Mouse (Mus musculus) left cerebral cortex, adult 11 months (tissue): ENCODE measurements around the gene Gsap.
"Not testable (repeated sequence)": the region's sequence is repeated elsewhere in the genome, so short reads cannot be mapped to it uniquely, and the experiment has no call there.

Source experiments
- DNase-seq: peaks from one replicate; pipeline ENCODE4 v3.0.0; 2022; ENCODE audit warnings: low spot score

Gene Gsap

DNA sequence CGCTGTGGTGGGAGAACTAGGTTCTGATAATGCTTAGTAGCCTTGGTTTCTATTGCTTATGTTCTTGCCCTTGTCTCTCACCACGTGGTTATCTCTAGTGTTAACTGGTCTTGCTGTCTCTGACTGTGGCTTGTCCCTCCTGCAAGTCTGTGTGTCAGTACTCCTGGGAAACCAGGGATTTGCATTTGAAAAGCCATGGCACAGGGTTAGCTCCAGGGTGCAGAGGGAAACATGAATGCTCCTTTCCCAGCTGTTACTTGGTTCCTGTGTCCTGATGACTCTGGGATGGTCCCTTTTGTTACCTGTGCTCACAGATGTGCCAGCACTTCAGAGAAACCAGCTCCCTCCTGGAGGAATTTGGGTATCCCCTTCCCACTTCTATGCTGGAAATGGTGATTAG, 3.0 kb upstream of the Gsap start:
- not testable (repeated sequence) for DNase-seq

DNA sequence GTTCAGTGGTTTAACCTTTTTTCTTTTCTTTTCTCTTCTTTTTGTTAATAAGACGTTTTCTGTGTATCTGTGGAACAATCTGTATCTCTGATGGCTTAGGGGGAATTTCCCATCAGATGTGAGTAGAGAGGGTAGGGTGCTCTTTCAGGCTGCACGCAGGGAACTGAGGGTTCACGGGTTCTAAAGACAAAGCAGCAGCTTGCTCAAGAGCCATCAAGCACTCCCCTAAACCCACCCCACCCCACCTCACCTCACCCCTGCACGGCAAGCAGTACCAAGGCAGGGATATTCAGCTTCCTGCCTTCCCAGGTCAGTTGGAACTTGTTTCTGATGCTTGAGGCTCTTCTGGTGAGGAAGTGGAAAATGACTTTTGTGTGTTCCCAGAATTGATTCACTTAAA, 766 bp downstream of the Gsap start:
- no peak for DNase-seq

DNA sequence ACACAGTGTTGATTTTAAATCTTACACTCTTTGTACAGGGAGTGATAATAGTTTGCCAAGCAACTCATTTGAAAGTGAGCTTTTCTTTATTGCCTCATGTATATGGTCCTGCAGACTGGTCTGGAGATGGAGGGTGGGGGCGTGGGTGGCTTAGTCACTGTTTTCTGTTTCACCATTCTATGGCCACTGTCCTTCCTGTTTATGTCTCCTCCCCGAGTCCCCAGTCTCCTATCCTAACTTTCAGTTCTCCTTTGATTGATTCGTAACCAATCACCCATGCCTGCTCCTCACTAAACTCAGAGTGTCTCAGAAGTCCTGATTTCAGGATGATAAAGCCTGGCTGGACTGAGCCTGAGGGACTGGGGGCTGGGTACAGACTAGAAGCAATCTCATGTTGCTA, 2.4 kb downstream of the Gsap start:
- no peak for DNase-seq

DNA sequence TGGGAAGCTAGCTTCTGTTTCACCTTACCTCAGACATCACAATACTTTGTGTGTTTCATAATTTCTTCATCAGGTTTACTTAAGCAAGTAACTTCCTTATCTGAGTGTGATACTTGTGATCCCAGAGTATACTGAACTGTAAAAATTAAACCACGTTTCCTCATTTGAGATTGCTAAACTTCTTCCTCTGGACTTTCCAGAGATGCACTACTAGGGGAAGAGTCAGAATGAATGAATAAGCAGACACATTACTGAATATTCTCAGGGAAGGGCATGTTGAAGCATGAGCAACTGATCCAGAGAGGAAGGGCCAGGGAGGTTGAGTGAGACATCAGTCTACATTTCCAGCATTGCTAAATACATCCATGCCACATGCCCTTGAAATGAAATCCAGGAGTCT, 3.0 kb downstream of the Gsap start:
- DNase-seq, result no peak

DNA sequence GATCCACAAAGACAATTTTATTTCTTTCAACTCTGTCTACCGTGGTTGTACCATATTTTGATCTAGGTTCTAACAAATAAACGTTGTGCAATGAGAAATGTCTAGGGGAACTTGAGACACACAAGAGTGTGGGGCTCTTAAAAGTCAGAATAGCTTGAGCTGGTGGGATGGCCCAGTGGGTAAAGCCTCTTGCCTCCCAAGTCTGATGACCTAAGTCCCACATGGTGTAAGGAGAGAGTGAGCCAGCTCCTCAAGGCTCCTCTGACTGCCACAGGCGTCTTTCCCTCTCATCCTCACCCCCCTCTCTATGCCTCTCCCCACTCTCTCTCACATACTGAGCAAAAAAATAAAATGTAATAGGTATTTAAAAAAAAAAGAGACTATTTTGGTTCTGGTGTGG, 3.4 kb downstream of the Gsap start:
- no peak for DNase-seq

DNA sequence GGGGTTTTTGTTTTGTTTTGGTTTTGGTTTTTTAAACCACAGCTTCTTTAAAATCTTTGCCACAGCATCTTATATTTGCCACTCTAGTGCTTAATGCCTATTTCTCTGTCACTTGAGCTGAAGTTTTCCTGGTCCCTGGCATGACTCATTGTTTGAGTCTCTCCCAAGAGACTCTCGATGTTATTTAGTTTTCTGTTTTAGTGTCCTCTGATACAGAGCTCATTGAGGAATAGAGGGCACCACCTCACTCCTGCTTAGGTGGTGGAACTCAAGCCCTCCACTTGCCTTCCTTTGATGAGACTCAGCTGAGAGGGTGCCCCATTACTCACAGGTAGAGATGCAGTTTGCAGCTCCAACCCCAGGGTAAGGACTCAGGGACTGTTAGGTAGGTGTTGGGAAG, 17.4 kb downstream of the Gsap start:
- DNase-seq, result no peak

DNA sequence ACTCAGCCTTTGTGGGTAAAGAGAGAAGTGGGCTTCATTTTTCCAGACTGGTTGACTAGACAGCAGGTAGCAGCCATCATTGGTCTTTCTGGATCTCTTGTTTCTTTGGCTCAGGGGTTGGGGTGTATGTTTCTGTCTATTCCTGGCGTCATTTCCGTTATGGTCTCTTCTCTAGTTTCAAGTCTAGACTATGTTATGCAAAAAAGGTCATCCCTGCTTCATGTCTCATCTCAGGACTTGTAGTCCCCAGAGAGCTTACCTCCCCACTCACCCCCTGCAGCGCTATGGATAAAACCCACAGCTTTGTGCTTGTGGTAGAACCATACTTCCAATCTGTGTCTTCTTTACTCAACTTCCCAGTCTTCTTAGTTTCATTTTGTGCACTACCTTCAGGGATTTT, 18.1 kb downstream of the Gsap start:
- no peak for DNase-seq

DNA sequence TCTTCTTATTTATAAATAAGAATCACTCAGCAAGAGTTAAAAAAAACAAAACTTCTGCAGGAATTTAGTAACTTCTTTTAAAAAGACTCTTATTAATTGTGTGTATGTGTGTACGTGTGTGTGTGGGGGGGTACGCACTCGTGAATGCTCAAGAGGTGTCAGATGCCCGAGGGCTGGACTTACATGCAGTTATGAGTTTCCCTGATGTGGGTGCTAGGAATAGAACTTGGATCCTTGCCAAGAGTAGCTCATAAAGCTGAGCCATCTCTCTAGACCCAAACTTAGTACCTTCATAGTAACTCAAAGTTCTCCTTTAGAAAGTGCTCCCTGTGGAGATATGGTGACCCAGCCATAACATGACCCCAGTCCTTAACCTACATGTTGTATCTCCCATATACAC, 20.0 kb downstream of the Gsap start:
- no peak for DNase-seq

DNA sequence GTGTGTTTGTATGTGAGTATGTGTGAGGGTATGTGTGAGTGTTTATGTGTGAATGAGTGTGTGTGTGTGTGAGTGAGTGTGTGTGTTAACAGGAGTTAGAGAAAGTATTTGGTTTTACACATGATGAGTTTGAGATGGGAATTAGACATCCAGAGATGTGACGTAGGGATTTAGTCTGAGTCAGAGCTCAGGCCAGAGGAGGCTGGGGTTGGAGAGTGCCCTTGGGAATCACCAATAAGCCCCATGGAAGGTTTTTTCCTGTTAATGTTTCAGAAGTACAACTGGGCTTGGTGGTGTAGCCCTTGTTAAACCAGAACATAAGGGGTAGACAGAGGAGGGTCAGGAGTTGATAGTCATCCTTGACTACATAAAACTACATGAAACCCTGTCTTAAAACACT, 25.4 kb downstream of the Gsap start:
- DNase-seq, result no peak

DNA sequence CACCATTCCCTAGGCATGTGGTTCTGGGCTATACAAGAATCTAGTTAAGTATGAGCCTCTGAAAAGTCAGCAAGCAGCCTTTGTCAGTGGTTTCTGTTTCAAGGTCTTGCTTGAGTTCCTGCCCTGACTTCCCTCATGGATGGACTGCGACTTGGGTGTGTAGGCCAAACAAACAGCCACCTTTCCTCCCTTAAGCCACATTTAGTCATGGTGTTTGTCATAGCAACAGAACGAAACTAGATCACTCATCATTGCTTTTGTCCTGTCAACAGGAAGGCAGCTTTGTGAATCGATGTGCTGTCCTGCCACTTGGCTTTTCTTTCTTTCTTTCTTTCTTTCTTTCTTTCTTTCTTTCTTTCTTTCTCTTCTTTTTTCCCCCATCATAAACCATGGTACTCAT, 26.9 kb downstream of the Gsap start:
- DNase-seq, result no peak

DNA sequence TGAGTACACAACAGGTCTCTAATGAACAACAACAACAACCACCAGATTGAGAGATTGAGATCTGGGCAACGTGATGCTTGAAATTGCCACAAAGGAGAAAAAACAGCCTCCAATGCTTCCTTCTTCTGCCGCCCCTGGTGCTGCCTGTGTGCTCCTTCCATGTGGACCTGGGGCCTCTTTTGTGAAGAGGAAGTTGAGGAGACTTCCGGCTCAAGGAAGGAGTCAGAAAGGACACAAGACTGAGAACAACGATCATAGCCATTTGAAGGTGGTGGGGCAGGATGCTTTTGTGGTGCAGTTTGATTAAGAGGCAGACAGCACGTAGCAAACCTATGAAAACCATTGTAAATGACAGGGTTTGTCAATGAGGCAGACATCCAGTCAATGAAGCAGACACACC, 27.7 kb downstream of the Gsap start:
- no peak for DNase-seq

DNA sequence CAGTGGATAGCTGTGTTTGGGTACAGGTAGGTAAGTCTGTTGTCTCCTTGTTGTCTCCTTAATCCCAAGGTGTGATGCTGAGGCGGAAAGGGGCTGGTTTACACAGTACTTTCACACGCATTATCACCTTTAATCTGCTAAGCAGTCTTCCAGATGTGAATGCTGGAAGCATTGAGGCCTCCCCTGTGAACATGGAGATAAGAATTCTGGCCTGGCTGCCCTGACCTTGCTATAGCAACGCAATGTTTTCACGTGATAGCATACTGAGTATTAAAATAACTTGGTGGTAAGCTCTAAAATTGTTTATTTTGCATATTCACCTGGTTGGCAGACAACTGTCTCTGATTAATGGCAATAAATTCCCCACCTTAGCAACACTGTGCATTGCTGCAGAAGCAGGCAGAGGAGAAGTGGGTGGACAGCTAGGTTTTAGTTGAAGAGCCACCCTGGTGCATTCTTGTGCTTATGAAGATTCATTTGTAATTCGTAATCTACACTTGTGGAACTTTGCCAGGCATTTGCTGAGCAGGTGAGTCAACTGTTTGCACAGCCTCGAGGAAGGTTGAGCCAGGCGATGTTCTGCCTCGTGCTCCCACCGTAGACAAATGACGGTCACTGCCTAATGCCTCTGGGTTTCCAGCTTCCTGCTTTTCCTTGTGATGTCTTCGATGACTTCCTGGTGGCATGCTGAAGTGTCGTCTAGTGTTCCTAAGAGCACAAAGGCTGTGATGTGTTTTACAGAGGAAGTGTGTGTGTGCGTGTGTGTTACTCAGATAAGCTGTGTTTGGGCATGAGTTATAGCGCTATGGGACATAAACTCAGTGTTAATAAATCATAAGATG, 31.6 kb downstream of the Gsap start:
- DNase-seq, result no peak

DNA sequence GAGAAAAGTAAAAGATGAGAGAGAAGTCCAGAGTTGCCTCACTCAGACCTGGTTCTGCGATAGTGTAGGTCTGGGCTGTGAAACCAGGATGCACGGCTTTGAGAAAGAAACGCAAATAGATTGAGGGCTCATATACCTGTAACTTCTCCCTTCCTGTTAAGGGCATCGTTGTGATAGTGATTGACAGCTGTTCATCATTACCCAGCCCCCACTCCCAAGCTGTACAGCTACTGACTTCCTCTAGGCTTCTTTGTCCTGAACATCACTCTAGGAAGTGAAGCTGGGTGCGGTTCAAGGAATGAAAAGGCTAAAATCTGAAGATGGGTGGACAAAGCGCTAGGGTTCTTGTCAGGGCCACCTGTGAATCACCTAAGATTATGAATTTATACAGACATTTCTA, 46.8 kb downstream of the Gsap start:
- DNase-seq, result no peak

DNA sequence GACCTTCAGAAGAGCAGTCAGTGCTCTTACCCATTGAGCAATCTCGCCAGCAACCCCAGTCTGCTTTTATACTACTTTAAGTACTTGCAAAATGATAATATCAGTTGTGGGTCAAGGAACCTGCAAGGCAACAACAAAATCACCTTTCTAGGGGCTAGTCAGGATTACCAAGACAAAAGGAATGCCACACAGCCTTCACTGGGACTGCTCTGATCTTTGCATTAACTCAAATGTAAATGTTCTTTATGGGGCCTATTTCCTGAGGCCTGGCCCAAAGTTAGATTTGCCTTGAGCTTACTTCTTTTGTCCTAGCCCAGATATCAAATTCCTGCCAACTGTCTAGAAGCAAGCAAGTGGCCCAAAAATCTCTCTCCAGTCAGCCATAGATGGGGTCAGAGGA, 58.5 kb downstream of the Gsap start:
- no peak for DNase-seq

DNA sequence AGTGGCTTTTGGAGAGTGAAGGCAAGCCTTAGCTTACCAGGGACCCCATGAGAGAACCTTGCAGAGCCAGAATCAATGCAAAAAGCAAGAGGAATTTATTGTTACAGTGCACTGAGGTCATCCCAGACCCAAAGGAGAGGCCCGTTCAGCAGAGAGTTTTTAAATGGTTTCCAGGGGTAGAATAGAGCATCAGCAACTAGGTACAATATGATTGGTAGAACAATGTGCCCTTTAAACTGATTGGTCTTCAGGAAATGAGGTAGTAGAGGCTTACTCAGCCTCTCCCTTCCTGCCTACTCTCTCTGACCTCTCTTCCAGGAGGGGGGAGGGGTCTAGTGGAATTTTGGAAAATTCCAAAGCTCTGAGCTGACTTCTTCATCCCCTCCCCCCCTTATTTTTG, 59.2 kb downstream of the Gsap start:
- DNase-seq, result no peak

DNA sequence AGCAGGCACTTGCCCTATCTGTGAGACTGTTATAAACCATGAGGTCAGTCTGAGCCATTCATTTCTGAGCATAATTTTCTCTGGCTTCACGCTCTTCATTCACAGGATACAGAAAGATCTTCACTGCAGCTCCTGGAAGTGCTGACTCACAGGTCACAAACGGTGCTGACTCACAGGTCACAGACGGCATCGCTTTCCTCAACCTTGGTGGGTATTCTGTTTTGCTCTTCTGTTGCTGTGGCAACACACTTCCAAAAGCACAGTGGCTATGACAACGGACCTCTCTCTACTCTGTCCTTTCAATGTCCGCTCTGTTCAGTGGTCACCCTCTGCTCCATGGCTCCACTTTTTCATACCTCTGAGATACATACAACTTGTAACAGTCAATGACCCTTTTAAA, 60.7 kb downstream of the Gsap start:
- DNase-seq, result no peak

DNA sequence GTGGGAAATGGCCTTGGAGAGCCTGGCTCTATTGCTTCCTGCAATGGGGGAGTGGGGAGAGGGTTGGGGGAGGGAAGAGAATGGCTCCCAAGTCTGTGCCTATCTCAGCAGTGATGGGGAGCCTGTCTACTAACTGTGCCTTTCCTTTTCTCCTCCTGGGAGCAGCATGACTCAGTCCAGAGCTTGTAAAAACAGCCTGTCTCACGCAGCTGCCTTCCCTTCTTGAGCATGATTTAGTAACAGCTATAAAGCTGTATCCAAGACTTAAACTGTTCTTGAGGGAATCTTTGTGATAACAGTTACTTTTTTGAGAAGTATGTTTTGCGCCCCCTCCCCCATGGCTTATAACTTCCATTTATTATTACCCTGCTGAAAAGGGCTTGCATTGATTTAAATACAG, 61.9 kb downstream of the Gsap start:
- DNase-seq, result peak; percentile 14

DNA sequence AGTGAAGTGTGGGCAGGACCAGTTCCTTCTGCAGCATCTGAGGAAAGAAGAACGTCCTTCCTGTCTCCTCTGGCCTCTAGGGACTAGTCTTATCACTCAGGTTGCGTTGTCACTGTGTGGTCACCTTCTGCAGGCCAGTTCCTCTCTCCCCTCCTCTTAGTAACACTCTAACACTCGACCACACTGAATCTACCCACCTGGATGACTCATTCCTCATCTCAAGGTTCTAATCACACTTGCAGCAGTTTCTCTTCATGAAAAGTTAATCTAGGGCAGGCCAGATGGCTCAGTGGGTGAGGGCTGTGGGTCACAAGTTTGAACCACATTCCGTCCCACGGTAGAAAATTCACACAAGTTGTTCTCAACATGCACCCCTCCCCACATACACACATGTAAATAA, 62.8 kb downstream of the Gsap start:
- no peak for DNase-seq

DNA sequence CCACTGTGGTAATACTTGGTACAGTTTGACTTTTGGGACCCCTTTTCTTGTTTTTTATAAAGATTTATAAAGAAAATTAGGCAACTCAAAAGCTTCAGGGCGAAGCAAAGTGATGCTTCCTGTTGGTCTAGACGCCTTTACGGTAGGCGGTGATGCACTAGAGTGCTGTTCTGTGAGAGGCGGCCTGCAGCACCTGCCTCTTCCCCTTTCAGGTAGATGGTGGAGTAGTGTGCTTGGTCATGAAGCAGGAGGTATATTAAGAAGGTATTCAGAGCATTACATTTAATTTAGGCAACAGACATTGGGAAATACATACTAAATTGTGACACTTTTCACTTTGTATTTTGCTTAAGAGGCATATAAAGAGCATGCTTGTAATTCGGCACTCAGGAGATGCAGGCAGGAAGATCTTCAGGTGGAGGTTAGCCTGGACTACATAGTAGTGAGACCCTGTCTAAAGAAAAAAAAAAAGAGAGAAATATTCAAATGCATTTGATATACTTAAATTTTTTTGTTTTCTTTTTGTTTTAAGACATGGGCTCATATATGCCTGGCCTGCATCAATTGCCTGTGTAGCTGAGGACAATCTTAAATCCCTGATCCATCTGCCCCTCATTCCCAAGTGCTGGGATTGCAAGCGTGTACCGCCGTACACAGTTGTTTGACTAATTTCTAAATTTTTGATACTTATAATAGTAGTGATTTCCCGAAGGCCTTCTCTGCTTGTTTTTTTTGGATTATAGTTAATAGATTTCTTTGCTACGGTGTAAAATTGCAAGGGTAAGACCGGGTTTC, 68.9 kb downstream of the Gsap start:
- DNase-seq, result no peak

DNA sequence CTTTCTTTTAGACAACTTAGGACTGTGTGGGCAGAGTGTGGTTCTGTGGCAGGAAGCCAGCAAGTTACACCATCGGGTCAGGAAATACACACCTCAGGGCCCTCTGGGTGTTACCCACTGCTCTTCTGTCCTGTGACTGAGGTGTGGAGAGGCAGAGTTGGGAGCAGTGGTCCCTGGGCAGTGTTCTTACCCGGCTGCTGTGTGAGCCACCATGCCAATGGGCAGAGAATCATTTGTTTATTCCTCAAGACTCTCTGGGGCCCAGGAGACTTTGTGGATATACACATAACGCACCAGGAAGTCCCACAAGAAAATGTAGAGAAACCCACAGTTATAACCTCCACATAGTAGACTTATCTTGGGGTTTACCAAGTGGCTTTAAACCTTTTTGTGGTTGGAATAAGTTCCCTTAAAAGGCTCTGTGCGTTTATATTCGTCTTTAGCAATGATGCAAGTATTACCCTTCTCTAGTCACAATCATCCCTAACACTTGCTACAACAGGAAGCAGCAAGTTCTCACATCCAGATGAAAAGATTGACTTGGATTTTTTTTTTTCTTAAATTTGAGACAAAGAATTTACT, 69.6 kb downstream of the Gsap start:
- no peak for DNase-seq

DNA sequence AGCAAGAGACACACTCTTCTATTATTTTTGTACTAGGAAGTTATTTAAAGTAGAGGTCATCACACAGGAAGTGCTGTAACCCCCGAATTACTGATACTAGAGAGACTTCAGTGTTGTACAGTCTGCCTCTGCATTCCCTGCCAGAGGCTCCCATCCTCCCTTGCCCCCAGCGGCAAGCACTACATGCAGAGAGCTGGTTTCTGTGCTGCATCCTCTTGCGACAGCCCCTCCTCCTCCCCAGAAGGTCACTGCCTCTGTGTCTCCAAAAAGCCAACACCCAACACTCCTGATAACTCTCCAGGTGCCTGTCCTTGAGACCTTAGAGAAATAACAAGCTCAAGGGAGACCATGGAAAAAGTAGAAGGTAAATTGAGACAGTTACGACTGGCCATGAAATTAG, 71.1 kb downstream of the Gsap start:
- DNase-seq, result no peak

DNA sequence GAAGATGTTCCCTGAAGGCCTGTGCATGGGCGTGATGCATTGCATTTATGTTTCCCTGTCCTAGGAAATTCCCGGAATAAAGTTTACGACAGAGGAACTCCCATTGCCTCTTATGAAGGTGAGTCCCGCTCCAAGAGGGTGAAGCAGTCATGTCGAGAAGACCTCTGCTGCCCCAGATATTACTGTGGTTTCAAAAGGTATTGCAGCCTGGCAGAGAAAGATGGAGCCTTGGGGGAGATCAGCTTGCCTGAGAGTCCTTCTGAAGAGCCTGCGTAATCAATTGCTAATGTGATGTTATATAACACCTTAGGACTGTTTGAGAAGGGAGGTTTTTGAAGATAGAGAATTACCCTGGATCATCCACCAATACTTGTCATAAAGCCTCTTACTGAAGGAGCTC, 71.8 kb downstream of the Gsap start:
- DNase-seq, result no peak

DNA sequence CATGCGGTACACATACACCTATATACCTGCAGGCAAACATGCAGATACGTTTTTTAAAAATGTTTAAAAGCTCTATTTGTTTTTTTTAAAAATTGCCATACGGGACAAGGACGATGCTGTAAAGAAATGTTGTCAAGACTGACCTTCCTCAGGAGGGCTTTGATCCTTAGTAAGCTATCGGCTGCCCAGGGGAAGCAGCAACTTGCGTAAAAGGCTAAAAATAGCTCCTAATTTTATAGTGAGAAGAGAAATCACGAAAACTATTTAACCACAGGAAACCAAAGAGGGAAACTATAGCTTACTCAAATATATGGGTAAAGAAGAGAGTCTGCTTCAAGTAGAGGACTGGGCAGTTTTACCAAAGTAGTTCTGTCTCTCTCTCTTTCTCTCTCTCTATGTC, 74.7 kb downstream of the Gsap start:
- DNase-seq, result no peak
